Mouse (Mus musculus) heart, embryonic 14.5 days (tissue): ENCODE data around the gene Gng2. TPM values are rescaled to one million over a fixed set of nuclear protein-coding genes. Genes with fewer than 3 reads are reported as not detected.
"Not testable (repeated sequence)": the region's sequence is repeated elsewhere in the genome, so short reads cannot be mapped to it uniquely, and the experiment has no call there.

Experiments used
- ATAC-seq: fragments of 200-750 bp; cut with Nextera tagmentation; 2 replicates; pipeline ENCODE4 v1.8.0; 2017; ENCODE audit warnings: low read depth, moderate TSS enrichment; ENCODE audit not compliant: insufficient number of reproducible peaks, insufficient read depth, low FRiP score
- H3K27ac ChIP-seq, 2 experiments: fragments of 200-500 bp in 1 of 2; fragments of 300-500 bp in 1 of 2; sonication (generic) in 1 of 2; replicated peaks in 1 of 2; 2 replicates each; pipeline ENCODE4 v1.5.1; 2012 to 2014; ENCODE audit warnings: low read depth in 2 of 2, low read length in 2 of 2, control low read depth in 1 of 2, mild to moderate bottlenecking in 1 of 2, mixed read lengths in 1 of 2; ENCODE audit not compliant: control insufficient read depth in 1 of 2, insufficient read depth in 1 of 2
- H3K27me3 ChIP-seq: fragments of 300-500 bp; sonication (generic); 2 replicates; pipeline ENCODE4 v1.6.1; 2014; ENCODE audit warnings: mild to moderate bottlenecking, low read length, control low read depth; ENCODE audit not compliant: control insufficient read depth, insufficient read depth
- H3K36me3 ChIP-seq: fragments of 300-500 bp; sonication (generic); 2 replicates; pipeline ENCODE4 v1.6.1; 2014; ENCODE audit warnings: mild to moderate bottlenecking, control low read depth, low read length, mixed read lengths; ENCODE audit not compliant: control insufficient read depth, insufficient read depth
- H3K4me1 ChIP-seq, 2 experiments: fragments of 200-500 bp in 1 of 2; fragments of 300-500 bp in 1 of 2; sonication (generic) in 1 of 2; 2 replicates each; pipeline ENCODE4 v1.6.1; 2012 to 2014; ENCODE audit warnings: low read length in 2 of 2, control low read depth in 1 of 2, mixed read lengths in 1 of 2; ENCODE audit not compliant: control insufficient read depth in 2 of 2, insufficient read depth in 2 of 2
- H3K4me2 ChIP-seq: fragments of 300-500 bp; sonication (generic); 2 replicates; pipeline ENCODE4 v1.6.1; 2014; ENCODE audit warnings: mild to moderate bottlenecking, low read length
- H3K4me3 ChIP-seq, 2 experiments: fragments of 200-500 bp in 1 of 2; fragments of 300-500 bp in 1 of 2; sonication (generic) in 1 of 2; 2 replicates each; pipeline ENCODE4 v1.5.1; 2012 to 2014; ENCODE audit warnings: low read length in 2 of 2, mild to moderate bottlenecking in 2 of 2, control low read depth in 1 of 2, low read depth in 1 of 2, moderate library complexity in 1 of 2; ENCODE audit not compliant: control insufficient read depth in 1 of 2, insufficient read depth in 1 of 2
- H3K9ac ChIP-seq: fragments of 300-500 bp; sonication (generic); 2 replicates; pipeline ENCODE4 v1.6.1; 2014; ENCODE audit warnings: mild to moderate bottlenecking, low read length
- H3K9me3 ChIP-seq: fragments of 300-500 bp; sonication (generic); 2 replicates; pipeline ENCODE4 v1.6.1; 2016; ENCODE audit warnings: low read length, control low read depth; ENCODE audit not compliant: control insufficient read depth
- WGBS: fragments of 180-500 bp; shearing (Covaris S2); extraction: QIAGEN DNeasy Blood & Tissue Kit; methylation state at CpG from one replicate; pipeline ENCODE4 v1.1.7; 2014; 5-methylcytosine and 5-hydroxymethylcytosine counted together
- polyA plus RNA-seq: library from polyadenylated mRNA; unstranded; fragments of >200 nt; fragmentation: Nextera tagmentation; extraction: Ambion mirVana; gene quantifications from 2 replicates; pipeline ENCODE4 v1.2.1, GENCODE M21; 2014

Gng2 gene
- polyA plus RNA-seq, 1 experiment from 2014 or later = 59.3 TPM

GRCm38 (mm10) chr14:19867286-19867935 is 110.0 kb downstream of the Gng2 start:
- Histone ChIP-seq H3K27me3 (no peaks in the 10 kb centered on the region), H3K9ac (no peak overlapping the region), H3K4me2 (no peak overlapping the region), H3K27ac (no peak overlapping the region), H3K4me3 (no peak overlapping the region), H3K36me3 (no peaks in the 10 kb centered on the region), H3K9me3 (no peaks in the 10 kb centered on the region), H3K4me1 (peaks cover 2 to 7% of the 10 kb centered on the region in 2 experiments)
- ATAC-seq = no peak
- WGBS = 56% methylated on average over 5 of the region's 5 CpGs

- not testable (repeated sequence) for H3K27me3 ChIP-seq
- WGBS = 83% methylated on average over 9 of the region's 9 CpGs
Measured at GRCm38 (mm10) chr14:19865121-19865520, 112.3 kb downstream of the Gng2 start.

GRCm38 (mm10) chr14:19861311-19862080 is 115.9 kb downstream of the Gng2 start:
- Histone ChIP-seq H3K4me3 (no peak overlapping the region), H3K9ac (no peak overlapping the region)

More at GRCm38 (mm10) chr14:19865121-19865520, 112.3 kb downstream of the Gng2 start:
- H3K9me3 ChIP-seq, H3K4me1 ChIP-seq, H3K27ac ChIP-seq, H3K36me3 ChIP-seq, ATAC-seq, H3K4me2 ChIP-seq, H3K9ac ChIP-seq, H3K4me3 ChIP-seq: not testable (repeated sequence)

GRCm38 (mm10) chr14:19860281-19860680 is 117.1 kb downstream of the Gng2 start:
- H3K4me1 ChIP-seq = no peaks in the 10 kb centered on the region
- no peak overlapping the region for H3K4me2 ChIP-seq
- no peaks in the 10 kb centered on the region for H3K9me3 ChIP-seq
- WGBS = 89% methylated on average over 4 of the region's 4 CpGs
- ATAC-seq = no peak
- H3K4me3 ChIP-seq = no peak overlapping the region
- H3K27me3 ChIP-seq = no peaks in the 10 kb centered on the region
- H3K36me3 ChIP-seq = no peaks in the 10 kb centered on the region
- H3K27ac ChIP-seq = no peak overlapping the region
- H3K9ac ChIP-seq = no peak overlapping the region

More at GRCm38 (mm10) chr14:19861311-19862080, 115.9 kb downstream of the Gng2 start:
- Histone ChIP-seq H3K4me2 (no peak overlapping the region), H3K9me3 (no peaks in the 10 kb centered on the region), H3K27ac (no peak overlapping the region), H3K27me3 (no peaks in the 10 kb centered on the region), H3K4me1 (no peaks in the 10 kb centered on the region), H3K36me3 (no peaks in the 10 kb centered on the region)
- ATAC-seq = no peak
- 75% methylated on average over 8 of the region's 8 CpGs for WGBS

GRCm38 (mm10) chr14:19858808-19859776 is 118.3 kb downstream of the Gng2 start:
- WGBS = 41% methylated on average over 8 of the region's 8 CpGs
- H3K9ac ChIP-seq = no peak overlapping the region
- no peaks in the 10 kb centered on the region for H3K27me3 ChIP-seq
- H3K36me3 ChIP-seq = no peaks in the 10 kb centered on the region
- H3K4me1 ChIP-seq = no peaks in the 10 kb centered on the region
- no peak overlapping the region for H3K4me3 ChIP-seq
- H3K9me3 ChIP-seq = no peaks in the 10 kb centered on the region
- H3K4me2 ChIP-seq = no peak overlapping the region
- no peak overlapping the region for H3K27ac ChIP-seq
- ATAC-seq = no peak

- H3K9ac ChIP-seq = no peak overlapping the region
- no peaks in the 10 kb centered on the region for H3K36me3 ChIP-seq
- no peak overlapping the region for H3K4me3 ChIP-seq
- WGBS = 73% methylated on average over 2 of the region's 2 CpGs
- no peaks in the 10 kb centered on the region for H3K27me3 ChIP-seq
- no peak for ATAC-seq
- H3K9me3 ChIP-seq = no peaks in the 10 kb centered on the region
- H3K4me2 ChIP-seq = no peak overlapping the region
- no peak overlapping the region for H3K27ac ChIP-seq
- H3K4me1 ChIP-seq = no peaks in the 10 kb centered on the region
Measured at GRCm38 (mm10) chr14:19858279-19858678, 119.1 kb downstream of the Gng2 start.

- ATAC-seq = no peak
- 62% methylated on average over 3 of the region's 3 CpGs for WGBS
- H3K27ac ChIP-seq = no peak overlapping the region
- no peaks in the 10 kb centered on the region for H3K9me3 ChIP-seq
- H3K36me3 ChIP-seq = no peaks in the 10 kb centered on the region
- H3K4me3 ChIP-seq = no peak overlapping the region
- no peaks in the 10 kb centered on the region for H3K4me1 ChIP-seq
- H3K27me3 ChIP-seq = no peaks in the 10 kb centered on the region
- H3K4me2 ChIP-seq = no peak overlapping the region
- no peak overlapping the region for H3K9ac ChIP-seq
Measured at GRCm38 (mm10) chr14:19853471-19853870, 124.0 kb downstream of the Gng2 start.
